Mouse (Mus musculus) thymus, postnatal 36 days (tissue): ENCODE results near the gene Sod3.

Experiments
- DNase-seq, 2 experiments: peaks; one replicate each; pipeline ENCODE4 v3.0.0; 2022; ENCODE audit warnings: mixed read lengths in 2 of 2

Gene Sod3

GRCm38 (mm10) chr5:52382837-52383236 lies 19.2 kb downstream of the Sod3 start:
- DNase-seq = no peak

- no peak for DNase-seq
Measured at GRCm38 (mm10) chr5:52383748-52384147, 20.2 kb downstream of the Sod3 start.

- no peak for DNase-seq
Measured at GRCm38 (mm10) chr5:52386016-52386415, 22.4 kb downstream of the Sod3 start.

- no peak for DNase-seq
Measured at GRCm38 (mm10) chr5:52388092-52388749, 24.6 kb downstream of the Sod3 start.

GRCm38 (mm10) chr5:52390381-52390780 lies 26.8 kb downstream of the Sod3 start:
- no peak for DNase-seq

GRCm38 (mm10) chr5:52391471-52391870 lies 27.9 kb downstream of the Sod3 start:
- no peak for DNase-seq

- no peak for DNase-seq
Measured at GRCm38 (mm10) chr5:52393756-52394155, 30.2 kb downstream of the Sod3 start.

- no peak for DNase-seq
Measured at GRCm38 (mm10) chr5:52404373-52404772, 40.8 kb downstream of the Sod3 start.

GRCm38 (mm10) chr5:52408668-52409315 lies 45.2 kb downstream of the Sod3 start:
- no peak for DNase-seq

- no peak for DNase-seq
Measured at GRCm38 (mm10) chr5:52410197-52410596, 46.6 kb downstream of the Sod3 start.

- DNase-seq = no peak
Measured at GRCm38 (mm10) chr5:52411567-52411966, 48.0 kb downstream of the Sod3 start.

GRCm38 (mm10) chr5:52415193-52415592 lies 51.6 kb downstream of the Sod3 start:
- no peak for DNase-seq

GRCm38 (mm10) chr5:52415917-52416316 lies 52.3 kb downstream of the Sod3 start:
- no peak for DNase-seq

- DNase-seq = no peak
Measured at GRCm38 (mm10) chr5:52416485-52416884, 52.9 kb downstream of the Sod3 start.
